Mouse (Mus musculus) gastrocnemius, adult 18-20 months (tissue): Measurements from ENCODE around the gene Edn3. TPM values are rescaled to one million over a fixed set of nuclear protein-coding genes. Genes with fewer than 3 reads are reported as not detected.

ENCODE experiments used
- DNase-seq: peaks from one replicate; pipeline ENCODE4 v3.0.0; 2021; ENCODE audit warnings: low spot score
- total RNA-seq, 2 experiments: library from RNA; stranded (reverse); gene quantifications; 2 replicates each; pipeline ENCODE4 v1.2.3; 2021

Gene Edn3
- total RNA-seq, 2 experiments from 2014 or later = 0.25 to 0.43 TPM

GRCm38 (mm10) chr2:174793181-174793580, 32.8 kb downstream of the Edn3 start:
- no peak for DNase-seq

GRCm38 (mm10) chr2:174796998-174797397, 36.6 kb downstream of the Edn3 start:
- no peak for DNase-seq

GRCm38 (mm10) chr2:174797495-174798068, 37.2 kb downstream of the Edn3 start:
- no peak for DNase-seq

- DNase-seq = no peak
These were observed 42.0 kb downstream of the Edn3 start for GRCm38 (mm10) chr2:174802453-174802852.

- DNase-seq = no peak
These were observed 43.2 kb downstream of the Edn3 start for GRCm38 (mm10) chr2:174803661-174804060.

GRCm38 (mm10) chr2:174807900-174808299, 47.5 kb downstream of the Edn3 start:
- no peak for DNase-seq

GRCm38 (mm10) chr2:174809296-174809695, 48.9 kb downstream of the Edn3 start:
- DNase-seq = no peak

- no peak for DNase-seq
These were observed 52.9 kb downstream of the Edn3 start for GRCm38 (mm10) chr2:174813306-174813705.

- no peak for DNase-seq
These were observed 55.7 kb downstream of the Edn3 start for GRCm38 (mm10) chr2:174816163-174816562.

- DNase-seq = no peak
These were observed 59.9 kb downstream of the Edn3 start for GRCm38 (mm10) chr2:174820286-174820685.

- no peak for DNase-seq
These were observed 67.4 kb downstream of the Edn3 start for GRCm38 (mm10) chr2:174827829-174828228.

- no peak for DNase-seq
These were observed 73.2 kb downstream of the Edn3 start for GRCm38 (mm10) chr2:174833608-174834007.

Other genes starting within 250 kb of the Edn3 start
- under 1 TPM; 0.02 TPM for gene Zfp831, start 117.1 kb upstream of the Edn3 start, total RNA-seq
- gene Gm14444, start 249.6 kb downstream of the Edn3 start, total RNA-seq = under 1 TPM in 1 of 2 experiments, not detected in 1; 0.33 TPM